Mouse (Mus musculus): ENCODE measurements around the gene Sdf4.

Gene Sdf4

GRCm38 (mm10) chr4:156054606-156055005, 61.9 kb downstream of the Sdf4 start:
- no peak for DNase-seq (ENCODE audit: low spot score in 2 of 2)

GRCm38 (mm10) chr4:156055173-156055572, 62.5 kb downstream of the Sdf4 start:
- DNase-seq (ENCODE audit: low spot score in 2 of 2), result no peak

GRCm38 (mm10) chr4:156057702-156058101, 65.0 kb downstream of the Sdf4 start:
- no peak for DNase-seq (ENCODE audit: low spot score in 2 of 2)

GRCm38 (mm10) chr4:156058826-156059225, 66.2 kb downstream of the Sdf4 start:
- DNase-seq (ENCODE audit: low spot score in 2 of 2), result no peak

DNA sequence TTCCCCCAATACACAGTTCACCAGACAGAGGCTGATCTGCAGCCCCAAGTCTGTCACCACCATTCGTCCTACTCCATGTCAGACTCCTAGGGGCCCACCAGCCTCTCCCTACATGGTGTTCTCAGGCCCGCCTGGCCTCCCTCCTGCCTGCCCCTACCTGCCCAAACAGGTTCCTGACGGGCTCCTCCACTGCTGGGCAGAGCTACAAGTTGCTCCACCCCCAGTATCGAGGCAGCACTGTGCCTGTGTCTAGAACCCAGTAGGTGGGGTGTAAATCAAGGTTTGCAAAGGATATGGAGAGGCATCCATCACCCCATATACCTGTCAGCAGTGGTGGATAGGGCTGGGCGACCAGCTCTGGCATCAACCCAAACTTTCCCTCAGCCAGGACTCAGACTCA, 66.6 kb downstream of the Sdf4 start, which contains the start of gene Ttll10:
Gene Ttll10 (minus strand): TSS at position 154 of the 400 bp plus-strand sequence.
- DNase-seq (ENCODE audit: low spot score in 2 of 2), result no peak

DNA sequence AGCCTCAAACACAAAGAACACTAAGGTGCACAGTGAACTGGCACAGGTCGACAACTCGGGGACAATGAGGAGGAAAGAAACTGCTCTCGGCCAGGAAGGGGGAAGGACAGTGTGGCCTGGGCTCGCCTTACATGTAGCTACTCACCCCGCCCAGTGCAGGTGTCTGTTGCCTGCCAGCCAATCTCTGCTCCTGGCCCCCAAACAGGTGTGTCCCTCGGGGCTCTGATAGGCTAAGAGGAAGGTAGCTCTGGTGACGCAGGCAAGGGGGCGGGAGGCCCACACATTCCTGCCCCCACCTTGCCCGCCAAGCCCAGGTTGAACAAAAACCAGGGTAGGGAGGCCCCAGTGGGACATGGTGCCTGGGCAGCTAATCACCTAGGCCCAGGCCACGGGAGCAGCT, 67.0 kb downstream of the Sdf4 start:
- DNase-seq (ENCODE audit: low spot score in 2 of 2), result no peak

Data from right cerebral cortex, adult 2 months (tissue).